Mouse (Mus musculus) G1E (cell line): ENCODE measurements around the gene Ppp1r36.

Source experiments
- CTCF ChIP-seq: IDR thresholded peaks from 2 replicates; pipeline ENCODE4 v1.5.1; 2012; ENCODE audit warnings: low read depth, low read length, inconsistent platforms, mixed read lengths
- GATA1 ChIP-seq: IDR thresholded peaks from 2 replicates; pipeline ENCODE4 v1.6.1; 2012; ENCODE audit warnings: borderline replicate concordance, low read length, inconsistent platforms, mixed read lengths
- POLR2AphosphoS5 ChIP-seq: IDR thresholded peaks from 2 replicates; pipeline ENCODE4 v1.6.1; 2012; ENCODE audit warnings: low read depth, low read length, inconsistent platforms; ENCODE audit not compliant: insufficient replicate concordance

DNA sequence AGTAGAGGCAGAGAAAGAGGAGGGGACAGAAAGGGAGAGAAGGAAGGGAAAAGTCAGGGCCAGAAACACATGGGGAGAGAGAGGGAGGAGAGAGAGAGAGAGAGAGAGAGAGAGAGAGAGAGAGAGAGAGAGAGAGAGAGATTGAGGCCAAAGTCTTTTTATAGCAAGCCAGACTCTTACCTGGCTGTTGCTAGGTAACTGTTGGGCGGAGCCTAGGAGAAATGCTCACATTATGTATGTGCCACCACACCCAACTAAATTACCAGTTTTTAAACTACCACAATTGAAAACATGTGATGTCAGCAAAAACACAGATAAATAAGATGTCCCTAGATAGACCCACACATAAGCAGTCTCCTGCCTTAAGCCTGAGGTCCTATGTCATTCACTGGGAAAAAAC lies 58.8 kb downstream of the Ppp1r36 start:
- TF ChIP-seq CTCF (no peak), GATA1 (no peak), POLR2AphosphoS5 (no peak)
